Mouse (Mus musculus) regulatory T cell (primary cell): Measurements from ENCODE around the gene Slc16a14.

ENCODE experiments used
- in situ Hi-C: fragments of 300-600 bp; cut with MboI, MseI; formaldehyde crosslinking; loops from one replicate; pipeline ENCODE4 v1.15.1; 2025; ENCODE audit warnings: high pct_unique_total_duplicates

Gene Slc16a14

GRCm38 (mm10) chr1:84866706-84867230 is 68.2 kb downstream of the Slc16a14 start:
- in situ Hi-C loops: no loop called here

GRCm38 (mm10) chr1:84866231-84866630 is 68.7 kb downstream of the Slc16a14 start:
- in situ Hi-C loops: no loop called here

- in situ Hi-C loops: no loop called here
Observed at GRCm38 (mm10) chr1:84864645-84865044, 70.3 kb downstream of the Slc16a14 start.

GRCm38 (mm10) chr1:84861255-84861630 is 73.7 kb downstream of the Slc16a14 start:
- in situ Hi-C loops: no loop called here

- in situ Hi-C loops: no loop called here
Observed at GRCm38 (mm10) chr1:84860360-84861254, 74.3 kb downstream of the Slc16a14 start.

- in situ Hi-C loops: no loop called here
Observed at GRCm38 (mm10) chr1:84859597-84859996, 75.3 kb downstream of the Slc16a14 start.
